Mouse (Mus musculus) brain, embryonic 14.5 days (tissue): ENCODE measurements around the gene Cenpn. TPM values are rescaled to one million over a fixed set of nuclear protein-coding genes. Genes with fewer than 3 reads are reported as not detected.
A peak's percentile ranks its signal among the peaks of the same experiment; 100 is the strongest.

Experiments used
- DNase-seq: peaks from one replicate; pipeline ENCODE4 v3.0.0-alpha.2; 2011; ENCODE audit warnings: low read depth
- CTCF ChIP-seq: fragments of 200-500 bp; IDR thresholded peaks from 2 replicates; pipeline ENCODE4 v1.5.1; 2012; ENCODE audit warnings: inconsistent platforms, mild to moderate bottlenecking, moderate library complexity, borderline replicate concordance; ENCODE audit not compliant: insufficient read depth, insufficient read length; ENCODE audit errors: extremely low read depth
- POLR2A ChIP-seq: fragments of 200-500 bp; IDR thresholded peaks from 2 replicates; pipeline ENCODE4 v1.6.1; 2012; ENCODE audit warnings: mild to moderate bottlenecking, inconsistent platforms, borderline replicate concordance; ENCODE audit not compliant: poor library complexity, insufficient read depth, insufficient read length, severe bottlenecking; ENCODE audit errors: extremely low read depth
- polyA plus RNA-seq: library from polyadenylated mRNA; depleted of rRNA; stranded (reverse); fragments of >200 nt; gene quantifications from 2 replicates; pipeline ENCODE4 v1.2.3, GENCODE M21; 2012; rRNA removed

The Cenpn gene
- polyA plus RNA-seq = 12.0 and 20.0 TPM in 2 replicates

- peak; percentile 99 for DNase-seq
- peak; percentile 50; the same call in 1 of the 2 replicates for TF ChIP-seq POLR2A
- no peak for TF ChIP-seq CTCF
Measured at GRCm38 (mm10) chr8:116921337-116922059, at the start of gene Cenpn, which contains the start of gene Cmc2. TSS of gene Cenpn (plus strand) at chr8:116921730. TSS of gene Cmc2 (minus strand) at chr8:116921455.

DNA sequence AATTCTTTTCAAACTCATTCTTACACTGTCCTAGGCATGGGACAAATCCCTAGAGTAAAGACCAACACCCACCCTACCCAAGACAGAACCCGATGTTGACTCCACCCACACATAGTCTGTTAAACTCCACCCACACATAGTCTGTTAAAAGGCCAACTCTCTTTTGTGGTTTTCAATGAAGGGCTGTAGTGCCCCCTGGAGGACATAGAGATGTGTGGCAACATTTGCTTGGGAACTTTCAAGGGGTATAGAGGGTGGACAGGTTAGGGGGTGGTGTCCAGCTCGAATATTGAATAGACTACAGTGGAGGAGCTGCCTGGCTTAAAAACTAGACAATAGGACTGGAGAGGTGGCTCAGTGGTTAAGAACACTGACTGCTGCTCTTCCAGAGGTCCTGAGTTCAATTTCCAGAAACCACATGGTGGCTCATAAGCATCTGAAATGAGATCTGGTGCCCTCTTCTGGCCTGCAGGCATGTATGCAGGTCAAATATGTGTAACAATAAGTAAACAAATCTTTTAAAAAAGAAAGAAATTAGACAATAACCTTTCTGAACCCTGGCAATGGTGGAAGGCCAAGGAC lies 48.7 kb upstream of the Cenpn start:
- no peak for DNase-seq
- peak; percentile 19; the same call in 1 of the 2 replicates for TF ChIP-seq CTCF
- no peak for TF ChIP-seq POLR2A

DNA sequence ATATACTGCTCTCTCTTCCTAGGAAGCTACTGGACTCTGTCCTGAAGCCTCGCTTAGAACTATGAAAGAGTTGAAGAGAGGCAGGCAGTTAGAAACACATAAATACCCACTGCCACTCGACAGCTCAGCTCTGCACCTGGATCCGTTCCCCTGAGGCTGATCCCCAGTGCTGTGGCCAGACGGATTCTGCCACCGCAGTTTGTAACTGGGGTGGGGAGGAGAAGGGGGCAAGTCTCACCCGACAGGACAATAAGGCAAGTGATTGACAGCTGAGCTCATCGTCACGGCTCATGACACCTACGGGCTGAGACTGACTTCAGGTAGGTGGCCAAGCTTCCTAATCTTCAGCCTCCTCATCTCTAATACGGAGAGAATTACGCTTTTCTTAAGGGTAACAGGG lies 47.9 kb upstream of the Cenpn start:
- no peak for DNase-seq
- TF ChIP-seq CTCF (no peak), POLR2A (no peak)

GRCm38 (mm10) chr8:116873986-116874385 lies 47.5 kb upstream of the Cenpn start:
- DNase-seq = no peak
- no peak for TF ChIP-seq POLR2A
- TF ChIP-seq CTCF = no peak

- TF ChIP-seq POLR2A = no peak
- no peak for TF ChIP-seq CTCF
- DNase-seq = no peak
Measured at GRCm38 (mm10) chr8:116875798-116876450, 45.6 kb upstream of the Cenpn start.

GRCm38 (mm10) chr8:116881396-116881795 lies 40.1 kb upstream of the Cenpn start:
- DNase-seq = no peak
- no peak for TF ChIP-seq POLR2A
- TF ChIP-seq CTCF = no peak

DNA sequence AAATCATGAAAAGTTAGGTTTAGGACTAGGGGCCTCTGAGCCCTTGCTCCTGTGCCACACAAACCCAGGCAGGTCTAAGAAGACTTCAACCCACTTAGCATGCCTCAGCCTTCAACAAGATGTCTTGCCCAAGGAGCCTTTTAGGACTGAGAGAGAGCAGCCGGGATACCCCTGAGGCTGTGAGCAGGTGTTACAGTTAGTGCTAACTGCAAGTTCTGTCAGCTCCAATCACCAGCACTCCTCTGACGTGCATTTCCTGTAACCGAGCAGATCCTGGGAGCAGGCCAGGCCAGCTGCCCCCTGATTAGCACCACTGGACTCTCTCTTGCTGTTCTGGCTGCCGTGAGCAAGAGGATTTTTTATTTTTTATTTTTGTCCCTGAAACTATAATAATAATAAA lies 33.7 kb upstream of the Cenpn start:
- no peak for DNase-seq
- no peak for TF ChIP-seq CTCF
- no peak for TF ChIP-seq POLR2A

DNA sequence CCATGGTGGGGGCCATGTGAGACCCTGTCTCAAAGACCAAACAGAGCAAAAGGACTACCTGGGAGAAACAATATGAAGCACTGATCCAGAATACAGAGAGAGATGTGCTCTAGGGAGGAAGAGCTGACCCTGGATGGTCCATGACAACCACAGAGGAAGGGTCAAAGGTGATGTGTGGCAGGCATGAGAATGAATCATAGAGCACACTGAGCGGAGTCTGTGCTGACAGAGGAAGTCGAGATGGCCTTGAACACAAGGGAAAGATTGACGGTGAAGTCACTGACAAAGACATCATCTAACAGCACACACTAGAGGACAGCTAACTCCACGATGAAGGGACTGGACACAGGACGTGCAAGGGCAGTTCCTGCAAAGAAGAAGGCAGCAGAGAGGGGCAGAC lies 30.1 kb upstream of the Cenpn start:
- TF ChIP-seq CTCF = no peak
- no peak for DNase-seq

GRCm38 (mm10) chr8:116892130-116892529 lies 29.4 kb upstream of the Cenpn start:
- no peak for DNase-seq
- TF ChIP-seq CTCF (no peak), POLR2A (no peak)

DNA sequence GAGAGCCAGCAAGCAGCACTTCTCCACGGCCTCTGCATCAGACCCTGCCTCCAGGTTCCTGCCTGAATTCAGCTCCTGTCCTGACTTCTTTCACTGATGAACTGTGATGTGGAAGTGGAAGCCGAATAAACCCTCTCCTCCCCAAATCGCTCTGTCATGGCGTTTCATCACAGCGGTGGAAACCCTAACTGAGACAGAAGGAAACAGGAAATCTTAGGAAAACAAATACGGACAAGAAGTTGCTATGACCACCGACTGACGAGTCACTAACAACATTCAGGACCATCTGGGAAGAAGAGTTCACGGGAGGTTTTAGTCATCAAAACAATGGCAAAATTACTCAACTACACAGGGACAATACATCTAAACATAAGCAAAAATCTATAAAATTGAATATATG lies 28.9 kb upstream of the Cenpn start:
- TF ChIP-seq POLR2A (no peak), CTCF (no peak)
- no peak for DNase-seq

- TF ChIP-seq POLR2A = no peak
- TF ChIP-seq CTCF = no peak
- DNase-seq = no peak
Measured at GRCm38 (mm10) chr8:116893938-116894337, 27.6 kb upstream of the Cenpn start.
